In the genomic region with DNA sequence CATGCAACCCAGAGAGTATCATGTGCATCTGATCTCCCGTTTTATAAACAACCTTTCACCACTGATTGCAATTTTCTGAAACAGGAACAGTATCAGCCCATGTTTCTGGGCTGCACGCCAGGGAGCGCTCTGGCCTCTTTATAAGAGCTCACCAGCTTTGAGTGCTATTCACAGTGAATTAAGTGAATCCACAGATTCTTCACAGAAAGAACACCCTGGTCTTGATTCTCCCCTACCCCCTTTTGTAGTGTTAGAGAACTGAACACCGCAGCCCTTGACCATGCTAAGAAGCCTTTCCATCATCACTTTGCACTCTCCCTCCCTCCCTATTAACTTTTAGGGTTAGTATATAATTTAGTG, we compare ENCODE assay signal across 8 mouse cellular contexts. TPM values are rescaled to one million over a fixed set of nuclear protein-coding genes. Genes with fewer than 3 reads are reported as not detected.
DNase-seq lines count a peak whose midpoint lies in the region; ATAC-seq and TF ChIP-seq lines count a peak whose summit lies in the region.

No protein-coding gene starts in this region.

- no peak for TF ChIP-seq CTCF in testis, adult 2 months (IDR thresholded peaks at IDR 0.05; ENCODE audit: control insufficient read depth, insufficient read depth, insufficient replicate concordance, low read depth, low read length)

- intact Hi-C loops in gastrocnemius, postnatal 14 days (cut with DNase I; ENCODE audit: low total_unique reads): no loop called here

- H3K9me3 ChIP-seq in limb, embryonic 13.5 days: no peaks in the 10 kb centered on the region
- H3K9me3 ChIP-seq in midbrain, embryonic 15.5 days: no peaks in the 10 kb centered on the region

- H3K9ac ChIP-seq in limb, embryonic 13.5 days: no peak overlapping the region
- no peak overlapping the region for H3K9ac ChIP-seq in midbrain, embryonic 15.5 days

- DNase-seq in brain, adult 2 months (ENCODE audit: low read depth, low spot score): peak; percentile 82
- DNase-seq in cerebellum, adult 9-11 months: peak; percentile 35
- peak; percentile 56 for DNase-seq in gastrocnemius, postnatal 14 days
- DNase-seq in kidney, adult 18-20 months: peak; percentile 52
- no peak for DNase-seq in ovary, postnatal 14 days (ENCODE audit: low spot score)

- H3K36me3 ChIP-seq in limb, embryonic 13.5 days: no peaks in the 10 kb centered on the region
- H3K36me3 ChIP-seq in midbrain, embryonic 15.5 days (replicated peaks): no peaks in the 10 kb centered on the region
- H3K36me3 ChIP-seq in testis, adult 2 months (ENCODE audit: control insufficient read depth, insufficient read depth, low read length): no peaks in the 10 kb centered on the region

- H3K4me1 ChIP-seq in limb, embryonic 13.5 days: peaks cover 12% of the 10 kb centered on the region
- no peaks in the 10 kb centered on the region for H3K4me1 ChIP-seq in midbrain, embryonic 15.5 days
- H3K4me1 ChIP-seq in testis, adult 2 months (ENCODE audit: control insufficient read depth, insufficient read depth, low read length): no peaks in the 10 kb centered on the region; the same call in 1 of the 2 replicates

- WGBS in limb, embryonic 13.5 days: 43% methylated on average over 4 of the region's 4 CpGs
- WGBS in midbrain, embryonic 15.5 days: 12% methylated on average over 4 of the region's 4 CpGs

- H3K4me2 ChIP-seq in limb, embryonic 13.5 days (replicated peaks): peak overlapping the region; percentile 69
- peak overlapping the region; percentile 55 for H3K4me2 ChIP-seq in midbrain, embryonic 15.5 days

- H3K4me3 ChIP-seq in limb, embryonic 13.5 days: peak overlapping the region; percentile 44
- peak overlapping the region; percentile 33 for H3K4me3 ChIP-seq in midbrain, embryonic 15.5 days
- no peak overlapping the region for H3K4me3 ChIP-seq in testis, adult 2 months (ENCODE audit: control insufficient read depth, low read depth, low read length)

- no peak overlapping the region; the same call in 1 of the 2 replicates for H3K27ac ChIP-seq in limb, embryonic 13.5 days
- H3K27ac ChIP-seq in midbrain, embryonic 15.5 days: no peak overlapping the region
- H3K27ac ChIP-seq in testis, adult 2 months (ENCODE audit: control insufficient read depth, insufficient read depth, low read depth, low read length): peak overlapping the region; percentile 6; the same call in 1 of the 2 replicates

- H3K27me3 ChIP-seq in limb, embryonic 13.5 days: no peaks in the 10 kb centered on the region
- H3K27me3 ChIP-seq in midbrain, embryonic 15.5 days (replicated peaks): no peaks in the 10 kb centered on the region
- no peaks in the 10 kb centered on the region for H3K27me3 ChIP-seq in testis, adult 2 months (ENCODE audit: control insufficient read depth, insufficient read depth, low read length)

- no peak for TF ChIP-seq POLR2A in testis, adult 2 months (IDR thresholded peaks at IDR 0.05; ENCODE audit: control insufficient read depth, low read depth, low read length)

- ATAC-seq in limb, embryonic 13.5 days (ENCODE audit: low FRiP score, low read depth): peak; percentile 64
- peak; percentile 84 for ATAC-seq in midbrain, embryonic 15.5 days (replicated peaks)

RNA-seq across cellular contexts. Expression of a gene that starts 0.4 kb away (rescaled TPM):
- total RNA-seq in gastrocnemius, postnatal 14 days (2021): 1 to 10 TPM in 1 of 2 experiments, under 1 TPM in 1; 0.78 to 1.3 TPM
- 1.9 and 2.1 TPM in 2 replicates for polyA plus RNA-seq in limb, embryonic 13.5 days (2015; fragmentation: Nextera tagmentation; extraction: Ambion mirVana)
- polyA plus RNA-seq in midbrain, embryonic 15.5 days (2015; fragmentation: Nextera tagmentation; extraction: Ambion mirVana): 4.3 and 5.6 TPM in 2 replicates
- polyA plus RNA-seq in testis, adult 2 months (2012; rRNA removed): 0.18 and 0.33 TPM in 2 replicates

RNA-seq across cellular contexts. Expression of a gene that starts 38.3 kb away (rescaled TPM):
- total RNA-seq in gastrocnemius, postnatal 14 days (2021): 1 to 10 TPM; 1.8 to 3.0 TPM
- 7.6 and 8.4 TPM in 2 replicates for polyA plus RNA-seq in limb, embryonic 13.5 days (2015; fragmentation: Nextera tagmentation; extraction: Ambion mirVana)
- 4.8 and 5.3 TPM in 2 replicates for polyA plus RNA-seq in midbrain, embryonic 15.5 days (2015; fragmentation: Nextera tagmentation; extraction: Ambion mirVana)
- polyA plus RNA-seq in testis, adult 2 months (2012; rRNA removed): 0.26 and 0.27 TPM in 2 replicates
